Mouse (Mus musculus) layer of hippocampus, postnatal 36 days (tissue): Measurements from ENCODE around the gene Best1. TPM values are rescaled to one million over a fixed set of nuclear protein-coding genes. Genes with fewer than 3 reads are reported as not detected.
A peak's percentile ranks its signal among the peaks of the same experiment; 100 is the strongest.

ENCODE experiments used
- DNase-seq, 2 experiments: peaks; one replicate each; pipeline ENCODE4 v3.0.0; 2022
- total RNA-seq, 2 experiments: library from RNA; stranded (reverse); gene quantifications; 2 replicates each; pipeline ENCODE4 v1.2.3; 2021

The Best1 gene
- total RNA-seq, 2 experiments from 2014 or later: 0.52 to 0.58 TPM

DNA sequence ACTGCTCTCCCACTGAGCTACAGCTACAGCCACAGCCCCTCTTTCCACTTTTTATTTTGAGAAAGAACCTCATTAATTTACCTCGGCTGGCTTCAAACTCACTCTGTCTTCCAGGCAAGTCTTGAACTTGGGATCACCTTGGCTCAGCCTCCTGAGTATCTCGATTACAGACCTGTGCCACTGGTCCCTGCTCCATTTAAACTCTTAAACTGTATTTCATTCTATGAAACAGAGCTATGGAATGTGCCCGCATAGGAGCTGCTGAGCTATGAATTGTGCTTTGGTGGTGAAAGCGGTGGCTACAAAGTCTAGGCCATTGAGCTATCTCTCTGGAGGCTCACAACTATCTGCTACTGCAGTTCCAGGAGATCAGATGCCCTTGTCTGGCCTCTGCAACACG, 43.5 kb downstream of the Best1 start:
- DNase-seq: no peak

DNA sequence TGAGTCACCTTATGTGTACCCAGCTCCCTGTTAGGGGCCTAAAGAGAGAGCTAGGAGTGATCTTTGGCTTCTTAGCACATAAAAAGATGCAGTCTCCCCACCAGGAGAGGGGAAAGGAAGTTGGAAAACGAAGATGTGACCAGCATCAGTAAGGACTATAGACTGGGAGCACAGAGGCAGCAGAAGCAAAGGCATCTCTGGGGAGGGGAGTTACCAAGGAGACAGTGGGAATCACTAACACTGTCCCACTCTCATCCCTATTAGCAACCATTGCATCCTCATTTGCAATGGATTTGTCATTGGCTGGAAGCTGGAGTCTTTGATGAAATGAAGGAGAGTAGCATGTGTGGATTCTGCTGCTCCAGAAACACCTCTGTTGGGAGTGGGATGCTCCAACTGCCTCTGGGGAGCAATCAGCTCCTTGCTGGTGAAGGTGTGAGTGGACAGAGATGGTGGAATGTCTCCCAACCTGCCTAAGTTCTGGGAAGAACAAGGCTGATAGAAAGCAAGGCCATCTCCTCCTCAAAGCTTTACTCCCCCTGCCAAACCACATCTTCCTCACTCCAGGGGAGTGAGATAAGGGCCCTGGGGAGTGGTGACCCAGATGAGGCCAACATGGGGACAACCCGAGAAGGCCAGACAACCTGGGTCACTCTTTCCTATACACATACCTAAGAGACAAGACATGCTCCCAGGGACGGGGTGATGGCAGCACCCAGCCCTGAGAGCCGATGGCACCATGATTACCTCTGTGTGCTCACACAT, 44.6 kb downstream of the Best1 start:
- no peak for DNase-seq

DNA sequence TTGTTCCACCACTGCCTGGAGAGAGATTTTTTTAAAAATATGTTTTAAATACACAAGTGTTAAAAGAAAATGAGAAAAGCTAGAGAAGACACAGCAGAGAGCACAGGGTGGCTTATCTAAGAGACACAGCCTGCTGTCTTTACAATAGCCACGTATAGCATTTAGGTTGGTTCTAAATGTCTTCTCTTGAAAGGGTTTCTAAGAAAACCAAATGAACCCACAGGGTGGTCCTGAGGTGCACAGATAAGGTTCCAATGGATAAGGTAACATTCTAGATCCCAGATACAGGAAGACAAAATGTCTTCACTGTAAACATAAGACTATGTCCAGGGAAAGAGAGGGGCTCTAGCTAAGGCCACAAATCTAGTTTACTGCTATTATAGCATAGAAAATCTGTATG, 46.0 kb downstream of the Best1 start:
- DNase-seq: no peak

DNA sequence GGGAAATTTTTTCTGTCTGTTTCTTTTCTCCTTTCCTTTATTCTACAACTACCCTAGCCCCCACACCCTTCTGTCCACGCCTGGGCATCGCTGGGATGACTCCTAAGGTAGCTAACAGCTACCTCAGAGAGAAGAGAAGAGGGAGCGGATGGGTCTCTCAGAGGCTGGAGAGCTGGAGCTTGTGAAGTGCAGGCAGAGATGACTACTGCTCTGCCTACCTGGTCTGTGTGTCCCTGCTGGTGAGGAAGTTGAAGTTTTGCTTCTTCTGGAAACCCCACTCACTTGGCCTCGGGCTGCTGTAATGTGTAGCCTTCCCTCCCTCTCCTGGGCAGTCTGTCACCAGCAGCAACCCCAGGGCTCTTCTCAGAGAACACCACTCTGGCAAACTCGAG, 46.6 kb downstream of the Best1 start:
- DNase-seq: no peak

DNA sequence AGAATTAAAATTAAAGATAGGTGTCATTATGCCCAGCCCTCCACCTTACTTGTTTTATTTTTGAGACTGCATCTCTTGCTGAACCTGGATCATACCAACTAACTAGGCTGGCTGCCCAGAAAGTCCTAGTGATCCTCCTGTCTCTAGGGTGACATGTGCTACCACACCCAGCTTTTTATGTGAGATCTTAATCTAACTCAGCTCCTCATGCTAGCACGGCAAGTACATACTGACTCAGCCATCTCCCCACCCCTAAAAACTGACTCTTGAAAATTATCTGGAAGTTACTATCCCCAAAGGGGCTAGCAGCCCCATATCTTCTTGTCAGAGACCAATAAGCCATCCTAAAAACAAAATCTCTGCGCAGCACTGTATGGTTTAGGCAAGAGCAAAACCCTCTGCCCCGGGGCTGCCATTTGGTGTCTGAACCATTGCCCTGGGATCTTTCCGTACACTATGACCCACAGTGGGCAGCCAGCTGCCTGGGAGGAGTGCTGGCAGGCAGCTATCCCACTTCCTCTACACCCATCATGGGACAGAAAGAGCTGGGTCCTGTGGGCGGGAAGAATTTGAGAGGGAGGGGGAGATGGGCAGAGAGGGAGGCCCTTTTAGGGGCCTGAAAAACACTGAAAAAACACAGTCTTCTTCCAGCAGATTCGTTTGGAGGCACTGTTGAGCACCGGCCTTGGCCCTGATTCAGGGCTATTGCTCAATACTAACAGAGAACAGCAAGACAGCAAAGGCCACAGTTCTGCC, 47.2 kb downstream of the Best1 start:
- DNase-seq: peak; percentile 74 to 83

DNA sequence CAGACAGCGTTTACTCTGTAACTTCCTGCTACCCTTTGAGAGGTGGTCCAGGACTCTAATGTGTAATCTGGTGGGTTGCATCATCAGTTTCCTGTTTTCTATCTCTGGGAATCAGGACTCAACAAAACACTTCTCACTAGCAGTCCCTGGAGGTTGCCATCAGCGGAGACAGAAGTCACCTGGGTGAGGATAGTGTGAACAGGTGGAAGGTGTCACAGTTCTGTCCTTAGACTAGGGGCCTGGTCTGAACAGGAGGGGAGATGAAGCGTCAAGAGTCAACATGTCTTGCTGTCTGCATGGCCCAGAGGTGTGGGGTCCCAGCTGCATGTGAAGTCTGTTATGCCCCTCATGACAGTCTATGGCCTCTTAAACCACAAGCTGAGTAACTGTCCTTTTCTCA, 48.5 kb downstream of the Best1 start:
- no peak for DNase-seq

DNA sequence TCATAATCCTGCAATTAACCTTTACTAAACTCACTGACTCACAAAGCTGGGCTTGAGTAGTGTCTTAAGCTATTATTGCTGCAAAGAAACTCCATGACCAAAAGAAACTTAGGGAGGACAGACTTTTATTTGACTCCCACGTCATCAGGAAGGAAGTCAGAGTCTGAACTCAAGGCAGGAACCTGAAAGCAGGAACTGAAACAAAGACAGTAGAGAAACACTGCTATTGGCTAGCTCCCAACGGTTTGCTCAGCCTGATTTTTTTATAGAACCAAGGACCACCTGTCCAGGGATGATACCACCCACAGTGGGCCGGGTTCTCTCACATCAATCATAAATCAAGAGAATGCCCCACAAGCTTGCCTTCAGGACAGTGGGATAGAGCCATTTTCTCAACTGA, 49.0 kb downstream of the Best1 start:
- DNase-seq: no peak

DNA sequence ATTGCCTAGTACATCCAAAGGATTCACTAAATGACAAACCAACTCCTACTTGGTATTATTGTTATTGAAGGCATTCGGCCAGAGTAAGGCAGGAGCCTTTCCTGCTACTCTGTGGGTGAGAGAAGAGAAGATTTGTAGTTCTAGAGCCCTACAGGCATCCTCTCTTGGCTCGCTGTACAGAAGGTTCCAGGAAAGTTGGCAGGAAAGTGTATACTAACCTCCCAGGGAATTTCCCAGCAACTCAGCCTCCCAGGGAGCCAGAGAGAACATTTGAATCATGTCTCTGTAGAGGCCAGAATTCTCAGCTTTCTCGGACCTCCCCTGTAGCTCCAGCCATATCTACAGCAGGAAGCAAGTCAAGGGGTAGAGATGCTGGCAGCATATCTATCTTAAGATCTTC, 54.4 kb downstream of the Best1 start:
- no peak for DNase-seq

DNA sequence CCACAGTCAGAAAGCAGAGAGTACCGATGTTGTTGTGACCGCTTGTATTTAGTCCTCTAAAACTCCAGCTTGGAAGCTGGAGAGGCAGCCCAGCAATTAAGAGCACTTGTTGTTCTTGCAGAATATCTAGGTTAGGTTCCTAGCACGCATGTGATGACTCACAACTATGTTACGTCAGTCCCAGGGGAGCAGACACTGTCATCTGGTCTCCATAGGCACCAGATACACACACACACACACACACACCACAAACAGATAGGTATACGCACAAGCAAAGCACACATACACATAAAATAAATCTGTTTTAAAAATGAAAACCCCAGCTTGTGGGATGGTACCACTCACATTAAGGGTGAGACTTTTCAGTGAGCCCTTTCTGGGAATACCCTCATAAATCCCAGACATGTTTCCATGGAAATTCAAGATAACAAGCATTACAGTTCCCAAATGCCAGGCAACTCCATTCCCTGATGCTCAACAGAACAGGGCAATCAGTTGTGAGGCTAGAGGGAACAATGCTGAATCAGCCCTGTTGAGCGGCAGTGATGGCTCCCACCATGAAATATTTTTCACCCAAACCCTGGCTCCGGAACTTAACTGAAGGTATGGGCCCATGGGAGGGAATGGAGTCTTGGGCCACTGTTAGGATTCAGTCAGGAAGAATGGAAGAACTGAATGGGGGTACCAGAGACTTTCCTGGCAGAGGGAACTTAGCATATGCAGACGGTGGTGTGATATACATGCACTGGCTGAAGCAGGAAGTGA, 55.5 kb downstream of the Best1 start:
- DNase-seq: no peak

DNA sequence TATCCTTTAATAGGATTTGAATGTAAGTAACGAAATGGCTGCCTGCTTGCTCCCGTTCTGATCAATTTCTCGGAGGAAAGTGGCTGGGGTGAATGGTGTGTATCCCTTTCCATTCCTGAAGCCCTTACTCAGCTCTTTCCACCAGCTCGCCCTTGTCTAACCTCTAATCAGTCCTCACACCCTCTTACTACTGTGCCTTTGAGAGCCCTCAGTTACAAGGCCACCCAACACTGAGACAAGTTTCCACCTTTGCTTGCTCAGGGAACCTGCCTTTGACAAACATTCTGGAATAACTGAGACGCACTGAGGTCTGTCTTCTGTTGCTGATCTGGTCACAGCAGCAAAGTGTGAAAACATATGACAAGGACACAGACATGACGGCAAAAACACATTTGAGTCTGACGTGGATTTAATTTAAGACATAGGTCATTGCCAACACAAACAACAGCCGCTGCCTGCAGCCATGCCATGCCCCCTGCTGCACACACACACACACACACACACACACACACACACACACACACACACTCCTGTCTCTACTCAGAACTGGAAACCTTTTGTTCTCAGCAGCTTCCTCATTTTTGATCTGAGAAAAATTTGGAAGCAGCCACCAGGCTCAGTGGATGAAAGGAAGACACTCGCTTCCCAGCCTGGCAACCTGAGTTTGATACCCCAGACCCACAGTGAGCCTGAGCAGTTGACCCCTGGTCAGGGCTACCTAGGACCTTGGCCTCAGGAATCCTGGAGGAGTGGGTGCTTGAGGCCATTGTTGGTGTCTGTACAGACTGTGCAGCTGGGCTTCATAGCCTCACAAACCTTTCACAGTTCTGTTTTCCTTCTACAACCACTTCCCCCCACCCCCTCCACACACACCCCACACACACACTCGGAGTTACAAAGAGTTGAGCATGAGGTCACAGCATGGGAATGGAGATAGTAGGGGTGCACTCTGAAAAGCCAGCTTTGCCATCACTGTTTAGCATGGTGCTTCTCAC, 58.6 kb downstream of the Best1 start:
- DNase-seq: no peak

DNA sequence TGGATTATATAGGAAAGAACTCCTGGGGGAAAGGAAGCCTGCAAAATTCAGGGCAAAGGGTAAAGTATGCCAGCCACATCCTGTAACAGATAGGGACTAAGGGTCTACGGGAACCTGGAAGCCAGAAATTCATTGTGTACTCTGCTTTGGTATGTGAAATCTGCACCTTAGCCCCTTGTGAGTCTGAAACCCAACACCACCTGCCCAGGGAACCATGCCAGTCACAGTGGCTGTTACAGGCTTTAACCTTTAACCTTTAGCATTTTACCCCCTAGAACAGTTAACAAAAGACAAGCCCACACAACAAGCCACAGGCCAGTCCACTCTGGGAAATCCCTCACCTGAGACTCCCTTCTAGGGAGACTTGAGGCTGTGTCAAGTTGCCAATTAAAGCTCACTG, 59.6 kb downstream of the Best1 start:
- no peak for DNase-seq

DNA sequence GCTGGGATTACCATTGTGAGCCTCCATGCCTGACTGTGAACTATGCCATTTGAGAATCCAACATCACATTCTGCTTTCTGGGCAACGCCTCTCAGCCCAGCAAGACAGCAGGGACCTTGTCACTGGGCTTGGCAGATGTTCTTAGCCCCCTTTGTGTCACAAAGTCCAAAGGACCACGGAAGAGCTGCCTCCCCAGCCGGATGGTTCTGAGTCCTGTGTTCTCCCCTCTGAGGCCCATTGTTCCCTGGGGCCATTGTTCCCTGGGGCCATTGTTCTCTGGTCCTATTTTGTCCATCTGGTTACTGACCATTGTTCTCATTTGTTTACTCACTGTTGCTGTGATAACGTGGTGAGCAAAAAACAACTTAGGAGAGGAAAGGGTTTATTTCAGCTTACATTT, 60.5 kb downstream of the Best1 start:
- DNase-seq: no peak

DNA sequence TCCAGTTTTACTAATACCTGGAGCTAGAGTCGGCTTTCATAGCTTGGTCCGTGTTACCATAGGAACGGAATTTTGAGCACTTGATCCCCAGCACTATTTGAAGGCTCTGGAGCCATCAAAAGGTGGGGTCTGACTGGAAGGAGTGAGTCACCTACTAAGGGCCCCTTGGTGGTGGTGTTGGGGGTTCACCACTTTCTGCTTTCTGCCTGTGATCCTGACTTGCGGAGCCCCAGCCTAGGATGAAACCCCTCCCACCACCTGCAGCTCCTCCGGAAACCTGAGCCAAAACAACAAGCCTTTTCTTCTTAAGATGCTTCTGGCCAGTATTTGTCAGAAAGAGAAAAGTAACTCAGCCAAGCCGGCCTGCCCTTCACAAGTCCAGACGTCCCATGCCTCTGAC, 61.6 kb downstream of the Best1 start:
- DNase-seq: no peak

DNA sequence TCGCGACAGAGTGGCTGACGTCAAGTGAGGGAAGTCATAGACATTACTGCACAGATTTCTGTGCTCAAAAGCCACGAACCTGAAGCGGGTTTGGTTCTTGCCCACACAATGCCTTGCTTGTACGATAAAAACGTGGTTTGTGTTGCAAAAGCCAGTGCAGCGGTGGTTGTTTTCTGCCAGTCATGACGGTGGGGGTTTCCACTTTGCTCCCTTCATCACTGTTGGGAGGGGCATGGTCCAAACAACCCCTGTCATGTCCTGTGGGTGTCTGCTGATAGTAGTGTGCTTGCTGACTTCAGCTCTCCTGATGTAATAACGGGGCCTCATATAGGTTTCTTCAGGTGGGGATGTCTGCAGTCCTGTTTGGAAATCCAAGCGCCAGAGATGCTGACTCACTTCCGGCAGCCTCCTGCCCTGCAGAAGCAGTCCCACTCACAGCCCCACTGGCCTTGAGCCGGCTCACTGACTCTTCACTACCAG, 62.6 kb downstream of the Best1 start:
- DNase-seq: no peak

DNA sequence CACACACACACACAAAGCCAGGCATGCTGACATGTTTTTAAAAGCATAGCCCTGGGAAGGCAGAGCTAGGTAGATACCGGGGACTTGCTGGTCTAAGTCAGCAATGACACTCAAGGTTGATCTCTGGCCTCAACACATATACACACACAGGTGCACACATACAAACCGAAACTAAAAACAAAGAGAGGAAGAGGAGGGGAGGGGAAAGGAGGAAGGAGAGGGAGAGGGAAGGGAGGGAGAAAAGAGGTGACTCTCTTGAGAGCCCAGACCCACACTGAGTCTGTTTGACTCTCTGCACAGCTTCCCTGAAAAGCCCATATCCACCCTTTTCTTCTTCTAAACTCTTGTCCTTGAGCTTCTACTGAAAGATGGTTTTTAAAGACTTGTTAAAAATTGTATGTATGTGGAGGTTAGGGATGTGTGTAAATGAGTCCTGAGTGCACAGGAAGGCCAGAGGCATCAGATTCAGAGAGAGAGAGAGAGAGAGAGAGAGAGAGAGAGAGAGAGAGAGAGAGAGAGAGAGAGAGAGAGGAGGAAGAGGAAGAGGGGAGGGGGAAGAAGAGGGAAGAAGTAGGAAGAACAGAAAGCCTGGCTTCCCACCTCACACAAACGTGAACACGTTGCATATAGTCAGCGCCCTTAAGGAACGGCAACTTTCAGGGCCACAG, 63.1 kb downstream of the Best1 start:
- DNase-seq: no peak

DNA sequence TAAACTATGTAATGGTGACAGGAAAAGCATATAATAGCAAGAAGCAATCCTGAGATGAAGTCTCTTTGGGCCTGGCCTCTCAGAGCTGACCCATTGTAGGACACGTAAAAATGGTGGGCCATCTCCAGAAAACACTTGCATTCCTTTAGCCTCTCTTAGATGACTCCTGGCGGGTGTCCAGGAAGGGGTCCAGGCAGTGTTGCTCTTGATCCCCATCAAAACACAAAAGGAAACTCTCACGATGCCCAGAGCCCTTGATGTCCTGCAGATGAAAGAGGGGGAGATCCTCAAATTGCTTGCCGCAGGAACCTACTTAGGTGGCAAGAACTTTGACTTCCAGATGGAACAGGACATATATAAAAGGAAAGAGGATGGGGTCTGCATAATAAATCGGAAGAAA, 64.0 kb downstream of the Best1 start:
- DNase-seq: no peak

DNA sequence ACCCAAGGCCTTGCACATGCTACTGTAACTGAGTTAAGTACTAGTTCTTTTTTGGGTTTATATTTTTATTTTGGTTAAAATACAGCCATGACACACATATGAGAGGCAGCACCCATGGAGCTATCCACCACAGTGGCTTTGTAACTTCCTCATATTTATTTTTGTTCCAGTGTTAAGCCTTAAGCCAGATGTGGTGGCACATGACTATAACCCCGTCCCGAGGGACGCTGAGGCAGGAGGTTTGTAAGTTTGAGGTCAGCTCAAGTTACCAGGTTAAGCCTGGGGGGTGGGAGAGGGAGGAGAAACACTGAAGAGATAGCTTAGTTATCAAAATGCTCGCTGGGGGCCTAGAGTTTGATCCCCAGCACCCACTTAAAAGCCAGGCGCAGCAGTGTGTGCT, 64.9 kb downstream of the Best1 start:
- no peak for DNase-seq
